Mouse (Mus musculus) heart, embryonic 15.5 days (tissue): ENCODE results near the gene Srxn1. TPM values are rescaled to one million over a fixed set of nuclear protein-coding genes. Genes with fewer than 3 reads are reported as not detected.
A peak's percentile ranks its signal among the peaks of the same experiment; 100 is the strongest.

Source experiments
- ATAC-seq: fragments of 200-750 bp; cut with Nextera tagmentation; replicated peaks from 2 replicates; pipeline ENCODE4 v1.8.0; 2017; ENCODE audit warnings: low read depth, moderate TSS enrichment; ENCODE audit not compliant: insufficient number of reproducible peaks, insufficient read depth, low FRiP score
- H3K27ac ChIP-seq: fragments of 300-500 bp; sonication (generic); 2 replicates; pipeline ENCODE4 v1.5.1; 2015; ENCODE audit warnings: mild to moderate bottlenecking, inconsistent platforms
- H3K27me3 ChIP-seq: fragments of 300-500 bp; sonication (generic); 2 replicates; pipeline ENCODE4 v1.6.1; 2015; ENCODE audit warnings: inconsistent platforms
- H3K36me3 ChIP-seq: fragments of 300-500 bp; sonication (generic); 2 replicates; pipeline ENCODE4 v1.6.1; 2015; ENCODE audit warnings: mild to moderate bottlenecking, inconsistent platforms
- H3K4me1 ChIP-seq: fragments of 300-500 bp; sonication (generic); replicated peaks from 2 replicates; pipeline ENCODE4 v1.6.1; 2015; ENCODE audit warnings: inconsistent platforms
- H3K4me2 ChIP-seq: fragments of 300-500 bp; sonication (generic); 2 replicates; pipeline ENCODE4 v1.6.1; 2015; ENCODE audit warnings: inconsistent platforms, mild to moderate bottlenecking, moderate library complexity
- H3K4me3 ChIP-seq: fragments of 300-500 bp; sonication (generic); 2 replicates; pipeline ENCODE4 v1.5.1; 2015; ENCODE audit warnings: mild to moderate bottlenecking, inconsistent platforms
- H3K9ac ChIP-seq: fragments of 300-500 bp; sonication (generic); 2 replicates; pipeline ENCODE4 v1.6.1; 2015; ENCODE audit warnings: mild to moderate bottlenecking, inconsistent platforms
- H3K9me3 ChIP-seq: fragments of 300-500 bp; sonication (generic); replicated peaks from 2 replicates; pipeline ENCODE4 v1.6.1; 2016; ENCODE audit warnings: inconsistent platforms
- WGBS: fragments of 180-500 bp; shearing (Covaris S2); methylation state at CpG from one replicate; pipeline ENCODE4 v1.1.7; 2015; ENCODE audit warnings: mixed read lengths; 5-methylcytosine and 5-hydroxymethylcytosine counted together
- polyA plus RNA-seq: library from polyadenylated mRNA; unstranded; fragments of >200 nt; fragmentation: Nextera tagmentation; extraction: Ambion mirVana; gene quantifications from 2 replicates; pipeline ENCODE4 v1.2.1, GENCODE M21; 2015

Gene Srxn1
- polyA plus RNA-seq, 1 experiment from 2014 or later: 5.3 TPM

- Histone ChIP-seq H3K9ac (no peak overlapping the region), H3K4me3 (peak overlapping the region; percentile 57), H3K9me3 (no peaks in the 10 kb centered on the region), H3K4me2 (peak overlapping the region; percentile 84), H3K27ac (no peak overlapping the region), H3K27me3 (peaks cover 62% of the 10 kb centered on the region), H3K36me3 (no peaks in the 10 kb centered on the region), H3K4me1 (peaks cover 32% of the 10 kb centered on the region)
- 70% methylated on average over 5 of the region's 5 CpGs for WGBS
- ATAC-seq: no peak
Measured at GRCm38 (mm10) chr2:152144501-152144900, 39.2 kb downstream of the Srxn1 start.

DNA sequence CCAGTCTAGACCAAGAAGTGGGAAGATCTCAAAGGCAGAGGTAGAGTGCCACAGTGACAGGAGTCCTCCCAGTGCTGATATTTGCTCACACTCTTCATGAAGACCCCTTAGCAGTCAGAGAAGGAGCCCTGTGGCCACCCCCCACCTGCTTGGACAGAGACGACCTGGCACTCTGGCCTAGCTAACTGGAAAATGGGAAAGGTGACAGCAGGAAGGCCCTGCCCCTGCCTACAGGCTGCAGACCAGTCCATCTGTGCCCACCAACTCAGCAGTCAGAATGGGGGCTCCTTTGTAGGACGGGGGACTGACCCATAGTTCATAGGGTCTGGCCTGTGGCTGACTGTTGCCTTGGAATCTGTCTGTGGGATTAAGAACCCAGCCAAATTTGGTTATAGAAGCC lies 40.4 kb downstream of the Srxn1 start:
- peaks cover 56% of the 10 kb centered on the region for H3K27me3 ChIP-seq

DNA sequence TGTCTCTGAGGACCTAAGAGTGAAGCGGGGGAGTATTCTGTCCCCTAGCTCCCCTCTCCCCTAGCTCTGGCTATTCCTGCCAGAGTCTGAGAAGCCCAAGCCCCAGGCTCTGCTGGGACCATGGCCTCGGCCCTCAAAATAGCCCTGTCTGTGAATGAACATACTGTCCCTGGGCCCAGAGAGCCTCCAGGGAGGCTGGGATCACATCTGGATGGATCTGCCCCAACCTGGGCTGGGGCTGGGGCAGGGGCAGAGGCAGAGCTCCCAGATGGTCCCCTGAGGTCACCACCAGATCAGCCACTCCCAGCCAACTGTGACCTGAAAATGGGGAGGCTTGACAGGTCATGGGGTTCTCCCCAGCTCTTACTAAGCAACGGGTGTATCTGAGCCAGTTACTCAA lies 41.8 kb downstream of the Srxn1 start:
- Histone ChIP-seq H3K27ac (no peak overlapping the region), H3K9me3 (no peaks in the 10 kb centered on the region), H3K4me2 (peak overlapping the region; percentile 84; the same call in 1 of the 2 replicates), H3K9ac (no peak overlapping the region), H3K27me3 (peaks cover 47% of the 10 kb centered on the region), H3K36me3 (no peaks in the 10 kb centered on the region), H3K4me3 (no peak overlapping the region), H3K4me1 (peaks cover 21% of the 10 kb centered on the region)
- ATAC-seq: no peak
- 38% methylated on average over 3 of the region's 3 CpGs for WGBS

More for the DNA sequence above, 40.4 kb downstream of the Srxn1 start:
- no peak overlapping the region for H3K27ac ChIP-seq
- peak overlapping the region; percentile 57 for H3K4me3 ChIP-seq
- peaks cover 32% of the 10 kb centered on the region for H3K4me1 ChIP-seq
- no peak overlapping the region for H3K9ac ChIP-seq
- no peaks in the 10 kb centered on the region for H3K36me3 ChIP-seq
- peak overlapping the region; percentile 84 for H3K4me2 ChIP-seq
- WGBS: 63% methylated on average over 2 of the region's 2 CpGs
- ATAC-seq: no peak
- no peaks in the 10 kb centered on the region for H3K9me3 ChIP-seq

DNA sequence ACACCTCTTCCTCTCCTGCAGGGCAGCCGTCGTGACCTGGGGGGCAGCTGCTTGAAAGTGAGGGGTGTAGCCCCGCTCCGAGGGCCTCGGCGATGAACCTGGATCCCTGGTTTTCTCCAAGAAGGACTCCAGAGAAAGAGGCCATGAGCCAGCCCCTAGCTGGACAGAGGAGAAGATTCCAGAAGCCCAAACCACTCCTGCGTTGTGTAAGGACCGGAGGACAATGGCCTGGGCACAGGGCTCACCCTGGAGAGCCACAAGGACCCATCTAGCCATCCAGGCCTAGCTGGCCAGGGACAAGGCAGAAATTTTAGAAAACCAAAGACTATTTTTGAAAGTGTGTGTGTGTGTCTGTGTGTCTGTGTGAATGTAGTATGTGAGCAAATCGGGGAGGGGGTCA lies 43.4 kb downstream of the Srxn1 start:
- no peak overlapping the region for H3K27ac ChIP-seq
- H3K36me3 ChIP-seq: no peaks in the 10 kb centered on the region
- peaks cover 6% of the 10 kb centered on the region for H3K4me1 ChIP-seq
- no peak overlapping the region for H3K4me2 ChIP-seq
- H3K9me3 ChIP-seq: no peaks in the 10 kb centered on the region
- ATAC-seq: no peak
- H3K4me3 ChIP-seq: no peak overlapping the region
- WGBS: 81% methylated on average over 9 of the region's 9 CpGs
- peaks cover 32% of the 10 kb centered on the region for H3K27me3 ChIP-seq
- no peak overlapping the region for H3K9ac ChIP-seq

- WGBS: 31% methylated on average over 4 of the region's 4 CpGs
- H3K27me3 ChIP-seq: peaks cover 19% of the 10 kb centered on the region
- no peak overlapping the region for H3K4me2 ChIP-seq
- no peaks in the 10 kb centered on the region for H3K36me3 ChIP-seq
- 0 out of 2 replicates have a peak overlapping the region, but pooled peaks have one; percentile 20 for H3K27ac ChIP-seq
- H3K4me1 ChIP-seq: no peaks in the 10 kb centered on the region
- H3K9ac ChIP-seq: no peak overlapping the region
- no peaks in the 10 kb centered on the region for H3K9me3 ChIP-seq
- no peak for ATAC-seq
- no peak overlapping the region for H3K4me3 ChIP-seq
Measured at GRCm38 (mm10) chr2:152149891-152150290, 44.6 kb downstream of the Srxn1 start.

- Histone ChIP-seq H3K27ac (0 out of 2 replicates have a peak overlapping the region, but pooled peaks have one; percentile 20), H3K36me3 (no peaks in the 10 kb centered on the region), H3K9me3 (no peaks in the 10 kb centered on the region), H3K4me2 (no peak overlapping the region), H3K4me1 (no peaks in the 10 kb centered on the region), H3K4me3 (no peak overlapping the region), H3K27me3 (peaks cover 15% of the 10 kb centered on the region), H3K9ac (no peak overlapping the region)
- ATAC-seq: no peak; the same call in 1 of the 2 replicates
- 63% methylated on average over 6 of the region's 6 CpGs for WGBS
Measured at GRCm38 (mm10) chr2:152150373-152150772, 45.1 kb downstream of the Srxn1 start.

GRCm38 (mm10) chr2:152153361-152153760 lies 48.0 kb downstream of the Srxn1 start:
- H3K9me3 ChIP-seq: no peaks in the 10 kb centered on the region
- no peak overlapping the region for H3K4me3 ChIP-seq
- WGBS: 42% methylated on average over 3 of the region's 3 CpGs
- no peaks in the 10 kb centered on the region for H3K36me3 ChIP-seq
- H3K9ac ChIP-seq: no peak overlapping the region
- H3K27ac ChIP-seq: no peak overlapping the region
- no peak for ATAC-seq
- H3K27me3 ChIP-seq: 0 out of 2 replicates have a peak, but pooled peaks cover 3% of the 10 kb centered on the region
- H3K4me1 ChIP-seq: no peaks in the 10 kb centered on the region
- no peak overlapping the region for H3K4me2 ChIP-seq

DNA sequence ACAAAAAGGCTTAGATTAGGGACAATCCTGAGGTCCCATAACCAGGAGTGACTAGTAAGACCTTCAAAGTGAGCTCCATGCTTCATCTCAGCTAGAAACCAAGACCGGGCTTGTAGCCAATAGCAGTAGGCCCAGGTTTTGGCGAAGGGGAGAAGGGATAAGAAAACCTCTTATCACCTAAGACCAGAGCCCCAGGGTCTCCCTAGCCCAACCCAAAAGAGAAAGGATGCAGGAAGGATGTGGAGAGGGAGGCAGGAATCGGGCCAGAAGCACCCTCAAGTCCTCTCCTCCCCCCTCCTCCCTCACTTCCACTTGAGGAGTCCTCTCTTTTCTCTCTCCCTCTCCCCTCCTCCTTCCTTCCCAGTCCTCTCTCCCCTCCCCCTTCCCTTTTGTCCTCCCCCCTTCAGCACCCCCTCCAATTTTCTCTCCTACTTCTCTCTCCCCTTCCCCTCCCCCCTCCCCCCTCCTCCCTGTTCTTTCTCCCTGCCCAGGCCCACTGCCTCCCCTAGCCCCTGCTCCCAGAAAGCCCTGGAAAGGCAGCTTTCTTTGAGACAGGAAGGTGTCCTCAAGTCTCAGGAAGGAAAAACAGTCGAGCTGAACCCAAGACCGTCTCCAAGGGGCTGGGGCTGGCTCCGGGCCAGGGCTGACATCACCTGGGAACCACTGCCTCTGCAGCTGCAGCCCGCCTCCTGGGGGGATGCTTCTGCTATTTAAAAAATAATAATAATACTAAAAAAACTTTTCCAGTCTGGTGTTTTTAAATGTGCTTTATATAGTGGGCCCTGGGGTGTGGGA lies 50.3 kb downstream of the Srxn1 start:
- H3K36me3 ChIP-seq: no peaks in the 10 kb centered on the region
- H3K4me1 ChIP-seq: no peaks in the 10 kb centered on the region
- no peak overlapping the region for H3K4me3 ChIP-seq
- peak; percentile 80 for ATAC-seq
- no peaks in the 10 kb centered on the region for H3K27me3 ChIP-seq
- WGBS: 35% methylated on average over 7 of the region's 7 CpGs
- H3K9ac ChIP-seq: no peak overlapping the region
- 0 out of 2 replicates have a peak overlapping the region, but pooled peaks have one; percentile 1 for H3K4me2 ChIP-seq
- peak overlapping the region; percentile 55 for H3K27ac ChIP-seq
- no peaks in the 10 kb centered on the region for H3K9me3 ChIP-seq

- WGBS: 56% methylated on average over 6 of the region's 6 CpGs
- ATAC-seq: no peak
- peak overlapping the region; percentile 55 for H3K27ac ChIP-seq
- no peak overlapping the region for H3K9ac ChIP-seq
- no peaks in the 10 kb centered on the region for H3K27me3 ChIP-seq
- no peak overlapping the region for H3K4me3 ChIP-seq
- H3K4me1 ChIP-seq: no peaks in the 10 kb centered on the region
- H3K9me3 ChIP-seq: no peaks in the 10 kb centered on the region
- no peaks in the 10 kb centered on the region for H3K36me3 ChIP-seq
- H3K4me2 ChIP-seq: no peak overlapping the region
Measured at GRCm38 (mm10) chr2:152156471-152156870, 51.2 kb downstream of the Srxn1 start.

DNA sequence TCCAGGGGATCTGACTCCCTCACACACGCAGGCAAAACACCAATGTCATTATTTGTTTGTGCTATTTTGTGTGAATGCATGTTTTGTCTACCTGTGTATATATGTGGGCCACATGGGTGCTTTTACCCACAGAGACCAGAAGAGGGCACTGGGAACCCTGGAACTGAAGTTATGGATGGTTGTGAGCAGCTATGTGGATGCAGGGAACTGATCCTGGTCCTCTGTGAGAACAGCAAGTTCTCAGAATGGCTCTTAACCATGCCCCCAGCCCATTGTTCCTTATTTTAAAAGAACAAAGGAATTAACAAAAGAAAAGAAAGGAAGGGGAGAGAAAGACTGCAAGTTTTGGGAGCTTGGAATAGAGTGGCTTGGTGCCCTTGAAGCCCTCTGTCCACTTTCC lies 54.2 kb downstream of the Srxn1 start:
- Histone ChIP-seq H3K27ac (no peak overlapping the region), H3K4me2 (no peak overlapping the region), H3K4me3 (no peak overlapping the region), H3K9ac (no peak overlapping the region), H3K36me3 (no peaks in the 10 kb centered on the region), H3K9me3 (no peaks in the 10 kb centered on the region), H3K27me3 (no peaks in the 10 kb centered on the region), H3K4me1 (no peaks in the 10 kb centered on the region)
- WGBS: 84% methylated on average over 1 of the region's 1 CpGs
- ATAC-seq: no peak
